Mouse (Mus musculus): ENCODE measurements around the gene Stat3. TPM values are rescaled to one million over a fixed set of nuclear protein-coding genes. Genes with fewer than 3 reads are reported as not detected.
A peak's percentile ranks its signal among the peaks of the same experiment; 100 is the strongest.

Stat3 gene
- polyA plus RNA-seq, 1 experiment from 2014 or later: 42.9 TPM

- H3K9ac ChIP-seq (ENCODE audit: low read length): no peak overlapping the region
- H3K4me3 ChIP-seq (ENCODE audit: low read depth, low read length): no peak overlapping the region
- H3K4me2 ChIP-seq (ENCODE audit: low read length): no peak overlapping the region
- 64% methylated on average over 4 of the region's 4 CpGs for WGBS
- H3K36me3 ChIP-seq (ENCODE audit: control insufficient read depth, insufficient read depth, low read length): no peaks in the 10 kb centered on the region
- DNase-seq (ENCODE audit: low spot score): no peak
- no peaks in the 10 kb centered on the region; the same call in 1 of the 2 replicates for H3K27me3 ChIP-seq (replicated peaks; ENCODE audit: control insufficient read depth, insufficient read depth, low read length)
- no peak for ATAC-seq (replicated peaks; ENCODE audit: low FRiP score, low TSS enrichment, low read depth)
- peaks cover 19% of the 10 kb centered on the region for H3K4me1 ChIP-seq (replicated peaks; ENCODE audit: control insufficient read depth, insufficient read depth, low read length)
- H3K9me3 ChIP-seq (ENCODE audit: control insufficient read depth, low read length): no peaks in the 10 kb centered on the region
- H3K27ac ChIP-seq (ENCODE audit: low read depth): no peak overlapping the region
Observed at GRCm38 (mm10) chr11:100848080-100848479, 91.3 kb downstream of the Stat3 start.

- Histone ChIP-seq H3K27ac (ENCODE audit: low read depth) (no peak overlapping the region), H3K4me3 (ENCODE audit: low read depth, low read length) (no peak overlapping the region), H3K4me2 (ENCODE audit: low read length) (no peak overlapping the region), H3K36me3 (ENCODE audit: control insufficient read depth, insufficient read depth, low read length) (no peaks in the 10 kb centered on the region), H3K9me3 (ENCODE audit: control insufficient read depth, low read length) (no peaks in the 10 kb centered on the region), H3K27me3 (replicated peaks; ENCODE audit: control insufficient read depth, insufficient read depth, low read length) (no peaks in the 10 kb centered on the region), H3K4me1 (replicated peaks; ENCODE audit: control insufficient read depth, insufficient read depth, low read length) (peaks cover 19% of the 10 kb centered on the region), H3K9ac (ENCODE audit: low read length) (no peak overlapping the region)
- DNase-seq (ENCODE audit: low spot score): no peak
- no peak for ATAC-seq (replicated peaks; ENCODE audit: low FRiP score, low TSS enrichment, low read depth)
- WGBS: 92% methylated on average over 4 of the region's 4 CpGs
Observed at GRCm38 (mm10) chr11:100847572-100847971, 91.8 kb downstream of the Stat3 start.

DNA sequence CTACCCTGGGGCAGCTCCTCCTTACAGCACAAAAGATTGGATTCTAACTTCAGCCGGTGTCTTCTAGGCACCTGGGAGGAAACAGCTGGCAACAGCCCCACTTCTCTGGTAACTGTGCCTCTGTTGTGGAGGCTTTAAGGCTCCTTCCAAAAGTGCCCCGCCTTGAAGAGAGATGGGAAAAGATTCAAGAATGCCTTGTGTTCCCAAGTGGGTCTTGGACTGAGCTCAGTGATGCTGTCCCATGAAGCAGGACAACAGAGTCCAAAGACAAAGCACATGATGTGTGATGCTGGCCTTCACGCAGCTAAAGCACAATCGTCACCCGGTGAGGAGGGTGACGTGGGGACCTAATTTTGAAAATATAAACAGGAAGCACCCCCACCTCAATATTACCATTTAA is 93.5 kb downstream of the Stat3 start:
- no peak for DNase-seq (ENCODE audit: low spot score)
- 85% methylated on average over 6 of the region's 6 CpGs for WGBS
- Histone ChIP-seq H3K9ac (ENCODE audit: low read length) (no peak overlapping the region), H3K4me1 (replicated peaks; ENCODE audit: control insufficient read depth, insufficient read depth, low read length) (peaks cover 13% of the 10 kb centered on the region), H3K9me3 (ENCODE audit: control insufficient read depth, low read length) (no peaks in the 10 kb centered on the region), H3K36me3 (ENCODE audit: control insufficient read depth, insufficient read depth, low read length) (no peaks in the 10 kb centered on the region), H3K27ac (ENCODE audit: low read depth) (no peak overlapping the region), H3K4me2 (ENCODE audit: low read length) (no peak overlapping the region), H3K27me3 (replicated peaks; ENCODE audit: control insufficient read depth, insufficient read depth, low read length) (no peaks in the 10 kb centered on the region), H3K4me3 (ENCODE audit: low read depth, low read length) (no peak overlapping the region)
- no peak for ATAC-seq (replicated peaks; ENCODE audit: low FRiP score, low TSS enrichment, low read depth)

GRCm38 (mm10) chr11:100844121-100844520 is 95.2 kb downstream of the Stat3 start:
- no peak for DNase-seq (ENCODE audit: low spot score)
- Histone ChIP-seq H3K36me3 (ENCODE audit: control insufficient read depth, insufficient read depth, low read length) (no peaks in the 10 kb centered on the region), H3K4me2 (ENCODE audit: low read length) (no peak overlapping the region), H3K27me3 (replicated peaks; ENCODE audit: control insufficient read depth, insufficient read depth, low read length) (no peaks in the 10 kb centered on the region), H3K9ac (ENCODE audit: low read length) (no peak overlapping the region), H3K4me1 (replicated peaks; ENCODE audit: control insufficient read depth, insufficient read depth, low read length) (peaks cover 8% of the 10 kb centered on the region), H3K9me3 (ENCODE audit: control insufficient read depth, low read length) (no peaks in the 10 kb centered on the region), H3K27ac (ENCODE audit: low read depth) (no peak overlapping the region), H3K4me3 (ENCODE audit: low read depth, low read length) (no peak overlapping the region)
- no peak for ATAC-seq (replicated peaks; ENCODE audit: low FRiP score, low TSS enrichment, low read depth)
- WGBS: 88% methylated on average over 4 of the region's 4 CpGs

DNA sequence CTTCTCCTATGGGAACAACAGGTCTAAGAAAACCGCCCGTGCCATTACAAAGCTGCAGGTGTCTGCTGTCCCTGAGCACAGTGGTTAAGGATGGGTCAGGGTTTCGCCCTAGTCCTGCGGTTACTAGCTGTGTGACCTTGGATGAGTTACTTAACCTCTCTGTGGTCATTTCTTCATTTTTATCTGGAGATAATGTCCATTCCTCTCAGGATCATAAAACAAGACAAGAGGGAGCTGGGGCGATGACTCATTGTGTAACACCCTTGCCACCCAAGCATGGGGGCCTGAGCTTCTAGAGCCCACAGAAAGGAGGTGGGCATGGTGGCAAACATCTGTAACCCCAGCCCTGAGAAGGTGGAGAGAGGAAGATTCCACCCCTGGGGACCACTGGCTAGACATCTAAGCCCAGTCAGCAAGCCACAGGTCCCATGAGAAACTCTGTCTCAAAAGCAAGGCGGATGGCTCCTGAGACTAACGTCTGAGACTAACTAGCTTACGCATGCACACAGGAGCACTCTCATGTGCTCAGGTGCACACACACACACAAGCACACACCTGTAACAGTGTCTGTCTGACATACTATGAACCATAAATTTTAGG is 96.2 kb downstream of the Stat3 start:
- no peak overlapping the region for H3K27ac ChIP-seq (ENCODE audit: low read depth)
- H3K4me1 ChIP-seq (replicated peaks; ENCODE audit: control insufficient read depth, insufficient read depth, low read length): no peaks in the 10 kb centered on the region
- no peak overlapping the region for H3K9ac ChIP-seq (ENCODE audit: low read length)
- H3K36me3 ChIP-seq (ENCODE audit: control insufficient read depth, insufficient read depth, low read length): no peaks in the 10 kb centered on the region
- WGBS: 90% methylated on average over 8 of the region's 8 CpGs
- H3K9me3 ChIP-seq (ENCODE audit: control insufficient read depth, low read length): no peaks in the 10 kb centered on the region
- no peak overlapping the region for H3K4me2 ChIP-seq (ENCODE audit: low read length)
- no peak overlapping the region for H3K4me3 ChIP-seq (ENCODE audit: low read depth, low read length)
- H3K27me3 ChIP-seq (replicated peaks; ENCODE audit: control insufficient read depth, insufficient read depth, low read length): no peaks in the 10 kb centered on the region
- ATAC-seq (replicated peaks; ENCODE audit: low FRiP score, low TSS enrichment, low read depth) (no peak), DNase-seq (ENCODE audit: low spot score) (no peak)

DNA sequence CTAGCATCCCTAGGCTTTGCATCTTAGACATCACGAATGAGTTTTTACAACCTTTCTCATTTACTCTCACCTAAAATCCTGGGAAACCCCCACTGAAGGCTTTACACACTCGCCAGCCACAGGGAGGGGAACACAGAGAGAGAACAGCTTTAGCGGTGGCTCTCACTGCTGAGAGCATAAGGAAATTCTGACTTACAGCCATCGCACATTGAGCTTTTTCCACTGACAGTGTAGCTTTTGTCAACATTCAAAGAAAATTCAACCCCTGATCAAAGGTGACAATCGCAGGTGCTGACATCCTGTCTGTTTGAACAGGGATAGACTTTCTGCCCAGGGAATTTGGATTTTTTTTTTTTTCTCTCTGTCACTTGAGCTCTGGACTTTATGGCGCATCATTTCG is 97.3 kb downstream of the Stat3 start:
- H3K4me2 ChIP-seq (ENCODE audit: low read length): no peak overlapping the region
- DNase-seq (ENCODE audit: low spot score) (no peak), ATAC-seq (replicated peaks; ENCODE audit: low FRiP score, low TSS enrichment, low read depth) (no peak)
- H3K36me3 ChIP-seq (ENCODE audit: control insufficient read depth, insufficient read depth, low read length): no peaks in the 10 kb centered on the region
- H3K9me3 ChIP-seq (ENCODE audit: control insufficient read depth, low read length): peaks cover 4% of the 10 kb centered on the region; the same call in 1 of the 2 replicates
- H3K4me1 ChIP-seq (replicated peaks; ENCODE audit: control insufficient read depth, insufficient read depth, low read length): no peaks in the 10 kb centered on the region
- no peaks in the 10 kb centered on the region for H3K27me3 ChIP-seq (replicated peaks; ENCODE audit: control insufficient read depth, insufficient read depth, low read length)
- 64% methylated on average over 7 of the region's 7 CpGs for WGBS
- no peak overlapping the region for H3K9ac ChIP-seq (ENCODE audit: low read length)
- 0 out of 2 replicates have a peak overlapping the region, but pooled peaks have one; percentile 13 for H3K27ac ChIP-seq (ENCODE audit: low read depth)
- no peak overlapping the region for H3K4me3 ChIP-seq (ENCODE audit: low read depth, low read length)

DNA sequence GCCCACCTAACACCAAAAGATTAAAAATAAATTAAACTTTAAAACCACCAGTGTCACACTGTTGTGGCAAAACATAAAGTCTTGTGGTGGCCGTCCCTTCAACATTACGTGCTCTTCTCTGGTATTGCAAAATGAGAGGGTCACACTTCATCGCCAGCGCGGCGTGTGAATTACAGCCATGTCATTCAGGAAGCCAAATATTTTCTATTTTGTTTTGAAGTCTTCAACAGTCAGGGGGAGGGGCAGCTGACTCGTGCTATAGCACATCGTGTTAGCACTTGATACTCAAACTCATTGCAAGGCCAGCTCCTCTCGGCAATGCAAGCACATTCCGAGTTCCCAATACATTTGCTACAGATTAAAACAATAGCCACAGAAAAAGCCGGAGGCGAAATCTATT is 98.5 kb downstream of the Stat3 start:
- Histone ChIP-seq H3K27me3 (replicated peaks; ENCODE audit: control insufficient read depth, insufficient read depth, low read length) (no peaks in the 10 kb centered on the region), H3K9ac (ENCODE audit: low read length) (no peak overlapping the region), H3K36me3 (ENCODE audit: control insufficient read depth, insufficient read depth, low read length) (no peaks in the 10 kb centered on the region), H3K27ac (ENCODE audit: low read depth) (no peak overlapping the region), H3K4me2 (ENCODE audit: low read length) (no peak overlapping the region), H3K4me1 (replicated peaks; ENCODE audit: control insufficient read depth, insufficient read depth, low read length) (no peaks in the 10 kb centered on the region), H3K9me3 (ENCODE audit: control insufficient read depth, low read length) (peaks cover 4% of the 10 kb centered on the region; the same call in 1 of the 2 replicates), H3K4me3 (ENCODE audit: low read depth, low read length) (no peak overlapping the region)
- DNase-seq (ENCODE audit: low spot score) (no peak), ATAC-seq (replicated peaks; ENCODE audit: low FRiP score, low TSS enrichment, low read depth) (no peak)
- 72% methylated on average over 12 of the region's 12 CpGs for WGBS

DNA sequence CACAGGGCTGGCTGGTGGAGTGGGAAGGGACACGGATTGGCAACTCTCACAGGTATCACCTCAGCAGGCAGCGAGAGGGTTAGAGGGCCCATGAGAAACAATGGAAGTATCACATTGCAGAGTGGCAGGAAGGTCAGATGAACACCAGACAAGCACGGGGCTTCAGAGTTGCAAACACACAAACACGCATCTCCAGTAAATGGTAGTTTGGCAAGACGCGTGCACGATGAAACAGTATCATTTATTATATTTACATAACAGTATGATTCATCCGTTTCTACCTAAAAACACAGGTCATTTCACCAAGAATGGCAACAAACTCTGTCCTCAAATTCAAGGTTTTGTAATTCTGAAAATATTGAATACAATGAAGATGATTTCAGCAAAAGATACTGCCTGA is 99.8 kb downstream of the Stat3 start:
- Histone ChIP-seq H3K27me3 (replicated peaks; ENCODE audit: control insufficient read depth, insufficient read depth, low read length) (no peaks in the 10 kb centered on the region), H3K36me3 (ENCODE audit: control insufficient read depth, insufficient read depth, low read length) (no peaks in the 10 kb centered on the region), H3K4me3 (ENCODE audit: low read depth, low read length) (no peak overlapping the region), H3K4me1 (replicated peaks; ENCODE audit: control insufficient read depth, insufficient read depth, low read length) (no peaks in the 10 kb centered on the region), H3K4me2 (ENCODE audit: low read length) (no peak overlapping the region), H3K9me3 (ENCODE audit: control insufficient read depth, low read length) (peaks cover 4% of the 10 kb centered on the region; the same call in 1 of the 2 replicates), H3K27ac (ENCODE audit: low read depth) (no peak overlapping the region), H3K9ac (ENCODE audit: low read length) (no peak overlapping the region)
- no peak for ATAC-seq (replicated peaks; ENCODE audit: low FRiP score, low TSS enrichment, low read depth)
- whole genome bisulfite sequencing: 59% methylated on average over 8 of the region's 8 CpGs
- no peak for DNase-seq (ENCODE audit: low spot score)

GRCm38 (mm10) chr11:100838894-100839293 is 100.4 kb downstream of the Stat3 start:
- no peaks in the 10 kb centered on the region for H3K27me3 ChIP-seq (replicated peaks; ENCODE audit: control insufficient read depth, insufficient read depth, low read length)
- peaks cover 4% of the 10 kb centered on the region; the same call in 1 of the 2 replicates for H3K9me3 ChIP-seq (ENCODE audit: control insufficient read depth, low read length)
- ATAC-seq (replicated peaks; ENCODE audit: low FRiP score, low TSS enrichment, low read depth): no peak
- DNase-seq (ENCODE audit: low spot score): no peak
- 95% methylated on average over 9 of the region's 9 CpGs for WGBS
- H3K4me2 ChIP-seq (ENCODE audit: low read length): no peak overlapping the region
- H3K4me1 ChIP-seq (replicated peaks; ENCODE audit: control insufficient read depth, insufficient read depth, low read length): no peaks in the 10 kb centered on the region
- no peak overlapping the region for H3K4me3 ChIP-seq (ENCODE audit: low read depth, low read length)
- no peaks in the 10 kb centered on the region for H3K36me3 ChIP-seq (ENCODE audit: control insufficient read depth, insufficient read depth, low read length)
- no peak overlapping the region for H3K27ac ChIP-seq (ENCODE audit: low read depth)
- no peak overlapping the region for H3K9ac ChIP-seq (ENCODE audit: low read length)
